Mouse (Mus musculus) gastrocnemius, postnatal 25 days (tissue): ENCODE results near the gene Sulf2. TPM values are rescaled to one million over a fixed set of nuclear protein-coding genes. Genes with fewer than 3 reads are reported as not detected.

ENCODE experiments used
- DNase-seq: peaks from one replicate; pipeline ENCODE4 v3.0.0; 2022
- total RNA-seq, 2 experiments: library from RNA; stranded (reverse); gene quantifications; 1 replicate in 1 of 2; 2 replicates in 1 of 2; pipeline ENCODE4 v1.2.3; 2021

Sulf2 gene
- total RNA-seq, 2 experiments from 2014 or later: 11.1 to 19.3 TPM

GRCm38 (mm10) chr2:166116704-166117103 is 38.8 kb downstream of the Sulf2 start:
- DNase-seq: no peak

DNA sequence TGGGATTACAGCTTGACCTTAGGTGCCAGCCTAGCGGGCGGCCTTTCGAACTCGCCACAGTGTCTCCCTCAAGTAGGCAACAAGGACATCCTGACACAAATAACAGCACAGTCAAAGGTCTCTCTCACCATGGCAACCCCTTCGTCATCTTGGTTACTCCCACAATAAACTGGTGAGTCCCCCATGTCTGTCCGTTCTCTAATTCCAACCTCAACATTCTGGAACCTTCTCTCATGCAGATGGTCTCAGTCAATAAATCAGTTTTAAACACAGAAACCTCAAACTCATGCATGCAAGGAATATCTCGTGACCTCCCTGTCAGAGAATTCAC is 39.2 kb downstream of the Sulf2 start:
- no peak for DNase-seq

- peak; percentile 76 for DNase-seq
Observed at GRCm38 (mm10) chr2:166115571-166116277, 39.7 kb downstream of the Sulf2 start.

- DNase-seq: no peak
Observed at GRCm38 (mm10) chr2:166112986-166113385, 42.5 kb downstream of the Sulf2 start.

GRCm38 (mm10) chr2:166111831-166112250 is 43.6 kb downstream of the Sulf2 start:
- no peak for DNase-seq

GRCm38 (mm10) chr2:166111238-166111637 is 44.2 kb downstream of the Sulf2 start:
- DNase-seq: no peak

GRCm38 (mm10) chr2:166110764-166111163 is 44.7 kb downstream of the Sulf2 start:
- no peak for DNase-seq

- peak; percentile 52 for DNase-seq
Observed at GRCm38 (mm10) chr2:166108326-166108725, 47.1 kb downstream of the Sulf2 start.

DNA sequence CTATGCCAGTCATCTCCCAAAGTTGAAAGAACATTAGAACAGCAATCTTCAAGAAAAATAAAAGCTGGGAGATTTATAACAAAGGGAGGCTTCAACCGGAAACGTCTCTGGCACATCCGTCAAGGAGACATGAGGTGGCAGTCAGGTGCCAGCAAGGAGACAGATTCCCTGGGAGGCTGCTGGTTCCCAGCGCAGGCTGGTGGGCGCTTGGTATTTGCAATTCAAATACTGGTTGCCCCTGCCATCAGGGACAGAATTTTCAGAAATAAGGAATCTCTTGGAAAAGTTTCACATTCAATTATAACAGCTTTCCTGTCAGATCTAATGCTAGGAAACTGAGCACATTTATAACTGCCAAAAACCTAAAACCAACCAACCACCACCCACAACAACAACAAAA is 47.6 kb downstream of the Sulf2 start:
- no peak for DNase-seq

DNA sequence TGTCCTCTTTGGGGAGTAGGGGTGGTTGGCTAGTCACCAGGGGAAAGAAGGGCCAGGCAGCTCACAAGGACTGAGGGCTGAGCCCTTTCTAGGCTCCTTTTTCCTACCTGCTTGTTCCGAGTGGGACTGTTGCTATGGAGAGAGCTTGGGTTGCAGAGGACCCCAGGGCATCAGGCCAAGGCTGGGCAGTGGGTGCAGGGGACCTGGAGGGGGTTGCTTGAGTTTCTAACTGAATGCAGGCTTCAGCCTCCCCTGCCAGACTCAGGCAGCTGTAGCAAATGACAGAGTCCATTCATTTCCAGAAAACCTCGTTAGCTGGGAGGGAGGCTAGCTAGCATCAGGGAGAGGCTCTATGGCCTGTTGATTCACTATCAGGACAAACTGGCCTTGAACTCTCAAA is 48.8 kb downstream of the Sulf2 start:
- DNase-seq: no peak

DNA sequence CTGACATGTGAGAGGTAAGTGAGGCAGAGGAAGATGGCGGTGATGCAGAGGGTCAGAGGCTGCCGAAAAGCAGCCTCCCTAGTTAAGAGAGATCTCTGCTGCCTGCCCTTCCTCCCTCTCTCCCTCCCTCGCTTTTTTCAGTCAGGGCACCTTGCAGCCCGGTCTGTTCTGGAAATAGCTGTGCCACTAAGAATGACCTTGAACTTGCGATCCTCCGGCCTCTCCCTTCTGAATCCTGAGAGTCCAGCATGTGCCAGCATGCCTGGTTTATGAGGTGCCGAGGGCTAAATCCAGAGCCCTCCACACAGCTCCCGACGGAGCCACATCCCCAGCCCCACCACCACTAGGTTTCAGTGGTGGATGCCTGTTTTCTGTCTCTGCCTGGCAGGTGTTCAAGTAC is 49.6 kb downstream of the Sulf2 start:
- no peak for DNase-seq

DNA sequence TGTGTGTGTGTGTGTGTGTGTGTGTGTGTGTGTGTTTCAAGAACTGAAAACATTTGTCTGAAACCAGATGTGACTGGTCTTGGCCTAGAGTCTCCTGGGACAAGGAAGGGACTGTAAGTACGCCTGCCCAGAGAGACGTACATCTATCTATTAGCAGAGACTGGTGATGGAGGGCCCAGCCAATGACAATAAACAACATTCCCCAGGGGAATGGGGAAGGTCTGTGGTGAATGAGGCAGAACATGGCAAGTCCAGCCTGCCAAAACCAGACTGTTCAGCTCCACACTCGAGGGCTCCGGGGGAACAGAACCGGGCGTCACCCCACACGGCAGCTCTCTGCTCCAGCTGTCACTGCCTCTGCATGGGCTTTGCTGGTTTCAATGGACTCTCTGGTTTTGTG is 52.6 kb downstream of the Sulf2 start:
- no peak for DNase-seq

GRCm38 (mm10) chr2:166100309-166101262 is 54.9 kb downstream of the Sulf2 start:
- DNase-seq: no peak

DNA sequence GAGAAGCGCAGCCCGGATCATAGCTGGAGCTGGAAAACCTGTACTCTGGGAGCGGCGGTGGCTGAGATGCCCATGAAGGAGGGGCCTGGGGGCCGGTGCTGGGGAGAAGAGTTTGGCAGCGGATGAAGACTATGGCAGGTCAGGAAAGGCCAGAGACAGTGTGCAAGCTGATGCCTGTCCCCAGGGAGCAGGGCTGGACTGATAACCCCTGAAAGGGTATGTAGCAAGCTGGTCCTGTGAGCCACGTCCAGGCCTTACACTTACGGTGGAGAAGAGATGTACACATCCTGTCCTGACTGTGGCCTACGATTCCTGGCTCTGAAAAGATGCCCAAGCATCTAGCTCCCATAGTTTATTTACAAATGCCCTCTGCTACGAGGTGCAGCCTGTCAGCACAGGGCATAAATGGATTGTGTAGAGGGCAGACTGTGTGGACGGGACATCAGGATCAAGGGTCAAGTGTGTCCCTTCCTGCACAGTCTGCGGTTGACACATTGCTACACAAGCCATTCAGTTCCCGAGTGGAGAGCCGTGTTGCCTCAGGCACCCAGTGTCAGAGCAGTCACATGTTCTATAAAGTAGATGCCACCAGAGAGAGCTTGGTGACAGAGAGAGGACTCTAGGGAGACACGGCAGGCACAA is 57.0 kb downstream of the Sulf2 start:
- no peak for DNase-seq

DNA sequence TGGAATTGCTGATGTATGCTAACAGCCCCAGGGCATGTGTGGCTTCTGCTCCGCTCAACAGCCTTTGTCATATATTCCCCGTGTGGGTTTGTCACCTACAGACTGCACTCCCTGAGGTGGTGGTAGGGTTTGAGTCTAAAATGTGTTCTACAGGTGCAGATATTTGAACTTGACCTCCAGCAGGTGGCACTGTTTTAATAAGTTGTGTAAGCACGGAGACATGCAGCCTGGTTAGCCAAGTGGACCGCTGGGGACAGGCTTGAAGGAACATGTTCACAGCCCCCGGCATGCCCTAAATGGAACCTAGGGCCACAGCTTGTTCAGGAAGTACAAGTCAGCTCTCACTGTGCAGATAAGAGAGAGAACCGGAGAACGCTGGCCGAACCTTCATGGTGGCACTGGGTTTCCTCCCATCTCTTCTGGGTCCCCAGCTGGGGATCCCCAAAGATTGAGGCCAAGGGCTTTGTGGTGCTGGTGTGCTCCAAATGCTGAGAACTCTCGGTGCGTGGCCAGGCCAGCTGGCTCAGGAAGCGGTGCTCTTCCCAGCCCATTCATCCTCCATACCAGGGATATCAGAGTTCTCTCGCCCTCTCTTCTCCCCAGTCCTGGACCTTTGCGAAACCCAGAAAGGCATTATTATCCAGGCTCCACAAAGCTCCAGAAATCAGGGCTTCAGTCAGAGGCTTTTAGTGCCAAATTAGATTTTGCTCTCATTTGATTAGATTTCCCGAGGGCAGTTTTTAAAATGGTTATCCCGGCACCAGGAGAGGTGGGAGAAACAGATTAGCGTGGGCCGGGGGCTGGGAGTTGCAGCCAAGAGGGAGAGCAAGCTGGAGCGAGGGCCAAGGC is 57.8 kb downstream of the Sulf2 start:
- no peak for DNase-seq

GRCm38 (mm10) chr2:166096834-166097233 is 58.6 kb downstream of the Sulf2 start:
- DNase-seq: no peak

GRCm38 (mm10) chr2:166096300-166096699 is 59.2 kb downstream of the Sulf2 start:
- DNase-seq: no peak

- no peak for DNase-seq
Observed at GRCm38 (mm10) chr2:166092412-166092811, 63.1 kb downstream of the Sulf2 start.

DNA sequence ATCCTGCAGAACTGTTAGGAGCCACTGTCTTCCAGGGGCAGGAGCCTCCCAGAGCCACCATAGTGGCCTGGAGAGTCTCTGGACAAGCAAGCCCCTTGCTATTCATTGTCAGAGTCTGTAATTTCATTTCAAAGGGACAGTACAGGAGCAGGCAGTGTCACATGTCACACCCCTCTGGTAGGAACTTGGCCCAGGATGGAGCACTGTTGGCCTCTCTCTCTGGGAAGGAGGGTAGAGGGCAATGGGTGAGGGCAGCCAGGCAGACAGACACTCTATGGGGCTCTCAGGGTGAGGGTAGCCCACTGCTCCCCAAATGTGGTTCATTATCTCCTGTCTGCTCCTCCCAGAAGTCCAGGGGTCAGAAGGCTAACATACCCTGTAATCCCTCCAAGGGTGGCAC is 63.9 kb downstream of the Sulf2 start:
- DNase-seq: no peak

- DNase-seq: no peak
Observed at GRCm38 (mm10) chr2:166090131-166090581, 65.3 kb downstream of the Sulf2 start.

GRCm38 (mm10) chr2:166088991-166089390 is 66.5 kb downstream of the Sulf2 start:
- DNase-seq: no peak
